Comparison of ENCODE assay signal across 14 mouse cellular contexts in the genomic region with DNA sequence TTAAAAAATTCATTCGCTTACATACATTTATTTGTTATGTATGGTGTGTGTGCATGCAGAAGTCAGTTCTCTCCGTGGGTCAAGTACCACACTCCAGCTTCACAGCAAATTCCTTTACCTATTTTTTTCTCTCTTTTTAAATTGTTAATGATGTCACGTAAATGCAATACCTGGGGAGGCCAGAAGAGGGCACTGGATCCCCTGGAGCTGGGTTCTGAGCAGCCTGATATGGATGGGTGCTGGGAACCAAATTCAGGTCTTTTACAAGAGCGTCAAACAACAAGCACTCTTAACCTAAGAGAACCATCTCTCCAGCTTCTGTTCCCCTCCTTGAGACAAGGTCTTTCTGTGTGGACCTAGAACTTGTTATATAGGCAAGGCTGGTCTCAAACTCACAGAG. TPM values are rescaled to one million over a fixed set of nuclear protein-coding genes. Genes with fewer than 3 reads are reported as not detected.
DNase-seq lines count a peak whose midpoint lies in the region; ATAC-seq and TF ChIP-seq lines count a peak whose summit lies in the region.
"Had no signal": no experiment of that assay in that cellular context is flagged by ENCODE, and none has a peak within 500 bp of the region (broad histone marks: within the 10 kb centered on the region; RNA-seq: fewer than 3 reads in every experiment).

No protein-coding gene starts in this region.

- H3K27ac ChIP-seq in heart, adult 2 months: no peak overlapping the region
- H3K27ac ChIP-seq in heart, embryonic 10.5 days: no peak overlapping the region
- H3K27ac ChIP-seq in lung, embryonic 14.5 days (ENCODE audit: low read depth): no peak overlapping the region
- no peak overlapping the region for H3K27ac ChIP-seq in liver, embryonic 14.5 days
- H3K27ac ChIP-seq: embryonic facial prominence, embryonic 10.5 days; neural tube, embryonic 12.5 days had no signal

- no peaks in the 10 kb centered on the region for H3K27me3 ChIP-seq in heart, adult 2 months (ENCODE audit: control insufficient read depth, insufficient read depth, low read length)
- H3K27me3 ChIP-seq in heart, embryonic 10.5 days (ENCODE audit: insufficient read depth, poor library complexity, severe bottlenecking): peaks cover 26% of the 10 kb centered on the region; the same call in 1 of the 2 replicates
- no peaks in the 10 kb centered on the region for H3K27me3 ChIP-seq in lung, embryonic 14.5 days (ENCODE audit: insufficient read depth, low read length)
- no peaks in the 10 kb centered on the region; the same call in 1 of the 2 replicates for H3K27me3 ChIP-seq in E14TG2a.4 (ENCODE audit: insufficient read depth, low read length)
- no peaks in the 10 kb centered on the region; the same call in 1 of the 2 replicates for H3K27me3 ChIP-seq in liver, embryonic 14.5 days (ENCODE audit: control insufficient read depth, insufficient read depth, low read length)
- H3K27me3 ChIP-seq: neural tube, embryonic 12.5 days had no signal

- no peak for ATAC-seq in lung, embryonic 14.5 days (ENCODE audit: insufficient read depth)
- ATAC-seq in liver, embryonic 14.5 days (ENCODE audit: insufficient read depth): no peak

- H3K79me2 ChIP-seq in heart, adult 2 months (replicated peaks; ENCODE audit: control insufficient read depth, insufficient read depth, low read length): no peaks in the 10 kb centered on the region

- no peak overlapping the region for H3K4me3 ChIP-seq in heart, adult 2 months
- H3K4me3 ChIP-seq in heart, embryonic 10.5 days: no peak overlapping the region
- no peak overlapping the region for H3K4me3 ChIP-seq in lung, embryonic 14.5 days (ENCODE audit: low read depth, low read length)
- no peak overlapping the region for H3K4me3 ChIP-seq in E14TG2a.4 (replicated peaks; ENCODE audit: low read length)
- no peak overlapping the region for H3K4me3 ChIP-seq in liver, embryonic 14.5 days (ENCODE audit: insufficient read depth in 1 of 2, low read depth in 2 of 2, low read length in 2 of 2)
- H3K4me3 ChIP-seq: embryonic facial prominence, embryonic 10.5 days; midbrain, embryonic 10.5 days; neural tube, embryonic 12.5 days had no signal

- no peak for TF ChIP-seq POLR2A in heart, adult 2 months (IDR thresholded peaks at IDR 0.05; ENCODE audit: insufficient read depth, low read depth, low read length)

- H3K36me3 ChIP-seq in heart, adult 2 months (ENCODE audit: control insufficient read depth, insufficient read depth, low read length): no peaks in the 10 kb centered on the region
- no peaks in the 10 kb centered on the region for H3K36me3 ChIP-seq in heart, embryonic 10.5 days
- no peaks in the 10 kb centered on the region for H3K36me3 ChIP-seq in lung, embryonic 14.5 days (ENCODE audit: insufficient read depth)
- H3K36me3 ChIP-seq in E14TG2a.4 (ENCODE audit: insufficient read depth, low read length): no peaks in the 10 kb centered on the region
- H3K36me3 ChIP-seq in liver, embryonic 14.5 days (replicated peaks; ENCODE audit: control insufficient read depth, insufficient read depth, low read depth): no peaks in the 10 kb centered on the region
- H3K36me3 ChIP-seq: embryonic facial prominence, embryonic 10.5 days had no signal

- TF ChIP-seq EP300 in heart, adult 2 months (IDR thresholded peaks at IDR 0.05; ENCODE audit: insufficient read depth, low read depth, low read length): no peak
- TF ChIP-seq EP300 in liver, embryonic 14.5 days (IDR thresholded peaks at IDR 0.05; ENCODE audit: low read depth): no peak

- H3K9ac ChIP-seq in heart, adult 2 months (ENCODE audit: low read depth, low read length): no peak overlapping the region
- no peak overlapping the region for H3K9ac ChIP-seq in lung, embryonic 14.5 days
- no peak overlapping the region for H3K9ac ChIP-seq in liver, embryonic 14.5 days (replicated peaks)
- H3K9ac ChIP-seq: neural tube, embryonic 12.5 days had no signal

- no peaks in the 10 kb centered on the region for H3K9me3 ChIP-seq in heart, embryonic 10.5 days
- H3K9me3 ChIP-seq in lung, embryonic 14.5 days (ENCODE audit: low read depth, low read length): no peaks in the 10 kb centered on the region
- H3K9me3 ChIP-seq in E14TG2a.4 (ENCODE audit: low read length): peaks cover 6% of the 10 kb centered on the region; the same call in 1 of the 2 replicates
- no peaks in the 10 kb centered on the region for H3K9me3 ChIP-seq in liver, embryonic 14.5 days (ENCODE audit: control insufficient read depth, low read length)
- H3K9me3 ChIP-seq: neural tube, embryonic 12.5 days had no signal

- H3K4me1 ChIP-seq in heart, adult 2 months (ENCODE audit: control insufficient read depth, insufficient read depth, low read length): no peaks in the 10 kb centered on the region
- peaks cover 14% of the 10 kb centered on the region for H3K4me1 ChIP-seq in heart, embryonic 10.5 days
- no peaks in the 10 kb centered on the region for H3K4me1 ChIP-seq in lung, embryonic 14.5 days (ENCODE audit: insufficient read depth)
- H3K4me1 ChIP-seq in E14TG2a.4 (replicated peaks; ENCODE audit: low read depth, low read length): peaks cover 47% of the 10 kb centered on the region
- no peaks in the 10 kb centered on the region for H3K4me1 ChIP-seq in liver, embryonic 14.5 days (replicated peaks; ENCODE audit: control insufficient read depth in 2 of 2, insufficient read depth in 2 of 2, low read length in 1 of 2)

- no peak overlapping the region for H3K4me2 ChIP-seq in lung, embryonic 14.5 days
- no peak overlapping the region for H3K4me2 ChIP-seq in liver, embryonic 14.5 days (ENCODE audit: low read depth)
- H3K4me2 ChIP-seq: neural tube, embryonic 12.5 days had no signal

- peak; percentile 36 for TF ChIP-seq CTCF in heart, adult 2 months (IDR thresholded peaks at IDR 0.05)
- peak; percentile 42 for TF ChIP-seq CTCF in lung, embryonic 14.5 days (IDR thresholded peaks at IDR 0.05; ENCODE audit: low read depth)
- TF ChIP-seq CTCF in E14TG2a.4 (conservative IDR thresholded peaks at IDR 0.05; ENCODE audit: low read length): peak; percentile 50
- TF ChIP-seq CTCF in liver, embryonic 14.5 days (IDR thresholded peaks at IDR 0.05; ENCODE audit: low read depth): peak; percentile 63

- WGBS in heart, adult 2 months: 78% methylated on average over 4 of the region's 4 CpGs
- WGBS in heart, embryonic 10.5 days: 75% methylated on average over 4 of the region's 4 CpGs
- 72% methylated on average over 4 of the region's 4 CpGs for WGBS in lung, embryonic 14.5 days
- 64% methylated on average over 4 of the region's 4 CpGs for WGBS in liver, embryonic 14.5 days (ENCODE audit: insufficient replicate concordance)

- intact Hi-C loops in heart, adult 2 months (cut with DNase I): no loop called here

- no peak for DNase-seq in heart, adult 2 months
- no peak for DNase-seq in heart, embryonic 10.5 days (ENCODE audit: low spot score)
- no peak for DNase-seq in lung, embryonic 14.5 days
- no peak for DNase-seq in lung, postnatal 14 days
- no peak for DNase-seq in liver, embryonic 14.5 days (ENCODE audit: low read depth in 3 of 3, low spot score in 3 of 3)
- DNase-seq in thymus, adult 18-20 months: no peak
- DNase-seq in adrenal gland, adult 8-10 months: no peak
- DNase-seq: gastrocnemius, postnatal 14 days; lung, adult 2 months had no signal

RNA-seq across cellular contexts. Expression of a gene that starts 13.5 kb away (rescaled TPM):
- total RNA-seq in heart, adult 2 months (2021): 10 to 100 TPM; 11.0 to 13.8 TPM
- 21.9 and 23.6 TPM in 2 replicates for polyA plus RNA-seq in heart, adult 2 months (2012; rRNA removed)
- 43.3 and 51.9 TPM in 2 replicates for polyA plus RNA-seq in heart, embryonic 10.5 days (2016; fragmentation: Nextera tagmentation; extraction: Ambion mirVana)
- polyA plus RNA-seq in lung, embryonic 14.5 days (2014; fragmentation: Nextera tagmentation; extraction: Ambion mirVana): 60.2 and 61.1 TPM in 2 replicates
- 7.5 and 9.4 TPM in 2 replicates for polyA plus RNA-seq in liver, embryonic 14.5 days (2012; rRNA removed)
- 17.7 and 19.1 TPM in 2 replicates for polyA plus RNA-seq in liver, embryonic 14.5 days (2014; fragmentation: Nextera tagmentation; extraction: Ambion mirVana)
- 10 to 100 TPM; 24.5 to 32.7 (median 28.9) TPM for total RNA-seq in adrenal gland, adult 8-10 months (2022)

RNA-seq across cellular contexts. Expression of a gene that starts 13.8 kb away (rescaled TPM):
- total RNA-seq in heart, adult 2 months (2021): under 1 TPM in 1 of 2 experiments, not detected in 1; 0.41 TPM
- polyA plus RNA-seq in heart, adult 2 months (2012; rRNA removed): 0.29 and 0.32 TPM in 2 replicates
- 0.12 and 0.48 TPM in 2 replicates for polyA plus RNA-seq in heart, embryonic 10.5 days (2016; fragmentation: Nextera tagmentation; extraction: Ambion mirVana)
- polyA plus RNA-seq in lung, embryonic 14.5 days (2014; fragmentation: Nextera tagmentation; extraction: Ambion mirVana): not detected in 2 replicates
- 0.16 and 0.22 TPM in 2 replicates for polyA plus RNA-seq in liver, embryonic 14.5 days (2012; rRNA removed)
- 0.04 and 0.05 TPM in 2 replicates for polyA plus RNA-seq in liver, embryonic 14.5 days (2014; fragmentation: Nextera tagmentation; extraction: Ambion mirVana)
- under 1 TPM; 0.06 to 0.15 (median 0.12) TPM for total RNA-seq in adrenal gland, adult 8-10 months (2022)
- polyA plus RNA-seq: heart, embryonic 14.5 days had no signal

RNA-seq across cellular contexts. Expression of a gene that starts 28.8 kb away (rescaled TPM):
- total RNA-seq in heart, adult 2 months (2021): 10 to 100 TPM; 38.3 to 47.1 TPM
- polyA plus RNA-seq in heart, adult 2 months (2012; rRNA removed): 26.8 and 40.2 TPM in 2 replicates
- polyA plus RNA-seq in heart, embryonic 10.5 days (2016; fragmentation: Nextera tagmentation; extraction: Ambion mirVana): 20.8 and 25.5 TPM in 2 replicates
- polyA plus RNA-seq in lung, embryonic 14.5 days (2014; fragmentation: Nextera tagmentation; extraction: Ambion mirVana): 11.6 and 14.2 TPM in 2 replicates
- 4.0 and 4.1 TPM in 2 replicates for polyA plus RNA-seq in liver, embryonic 14.5 days (2012; rRNA removed)
- polyA plus RNA-seq in liver, embryonic 14.5 days (2014; fragmentation: Nextera tagmentation; extraction: Ambion mirVana): 8.2 and 9.9 TPM in 2 replicates
- 100 to 1,000 TPM; 117 to 136 (median 124) TPM for total RNA-seq in adrenal gland, adult 8-10 months (2022)

RNA-seq across cellular contexts. Expression of a gene that starts 35.3 kb away (rescaled TPM):
- total RNA-seq in heart, adult 2 months (2021): 10 to 100 TPM; 36.0 to 39.3 TPM
- polyA plus RNA-seq in heart, adult 2 months (2012; rRNA removed): 68.4 and 68.6 TPM in 2 replicates
- polyA plus RNA-seq in heart, embryonic 10.5 days (2016; fragmentation: Nextera tagmentation; extraction: Ambion mirVana): 19.5 and 21.1 TPM in 2 replicates
- 10.8 and 12.3 TPM in 2 replicates for polyA plus RNA-seq in lung, embryonic 14.5 days (2014; fragmentation: Nextera tagmentation; extraction: Ambion mirVana)
- 7.4 and 7.5 TPM in 2 replicates for polyA plus RNA-seq in liver, embryonic 14.5 days (2012; rRNA removed)
- polyA plus RNA-seq in liver, embryonic 14.5 days (2014; fragmentation: Nextera tagmentation; extraction: Ambion mirVana): 15.0 and 15.1 TPM in 2 replicates
- 10 to 100 TPM; 50.2 to 84.6 (median 64.4) TPM for total RNA-seq in adrenal gland, adult 8-10 months (2022)

RNA-seq across cellular contexts. Expression of a gene that starts 43.6 kb away (rescaled TPM):
- total RNA-seq in heart, adult 2 months (2021): 10 to 100 TPM; 19.7 to 26.7 TPM
- 18.7 and 35.0 TPM in 2 replicates for polyA plus RNA-seq in heart, adult 2 months (2012; rRNA removed)
- polyA plus RNA-seq in heart, embryonic 10.5 days (2016; fragmentation: Nextera tagmentation; extraction: Ambion mirVana): 13.0 and 23.1 TPM in 2 replicates
- 9.3 and 11.0 TPM in 2 replicates for polyA plus RNA-seq in lung, embryonic 14.5 days (2014; fragmentation: Nextera tagmentation; extraction: Ambion mirVana)
- polyA plus RNA-seq in liver, embryonic 14.5 days (2012; rRNA removed): 1.0 and 1.2 TPM in 2 replicates
- polyA plus RNA-seq in liver, embryonic 14.5 days (2014; fragmentation: Nextera tagmentation; extraction: Ambion mirVana): 0.43 and 0.46 TPM in 2 replicates
- 10 to 100 TPM; 15.3 to 41.5 (median 26.8) TPM for total RNA-seq in adrenal gland, adult 8-10 months (2022)
